Mouse (Mus musculus): Measurements from ENCODE around the gene Xpo5. TPM values are rescaled to one million over a fixed set of nuclear protein-coding genes. Genes with fewer than 3 reads are reported as not detected.

Xpo5 gene
- polyA plus RNA-seq, 1 experiment from 2014 or later: 35.5 TPM

- peak within 1 kb of the TSS; percentile 89 for H3K4me2 ChIP-seq
- H3K4me1 ChIP-seq: peaks cover 33% of the 10 kb centered on the region
- WGBS: under 1% methylated on average over 53 of the region's 53 CpGs
- H3K4me3 ChIP-seq: peak within 1 kb of the TSS; percentile 87
- no peaks in the 10 kb centered on the region for H3K27me3 ChIP-seq
- H3K27ac ChIP-seq: peak within 1 kb of the TSS; percentile 81
- peak; percentile 85 for ATAC-seq (ENCODE audit: borderline replicate concordance, extremely low read depth, low FRiP score, low TSS enrichment)
- peak within 1 kb of the TSS; percentile 99 for H3K9ac ChIP-seq
- H3K36me3 ChIP-seq: peaks cover 66% of the 10 kb centered on the region
- no peaks in the 10 kb centered on the region for H3K9me3 ChIP-seq
These were observed 45.1 kb downstream of the Xpo5 start, which contains the start of the genes Polr1c and Yipf3 for GRCm38 (mm10) chr17:46247512-46248188. TSS of gene Polr1c (minus strand) at chr17:46248054. TSS of gene Yipf3 (plus strand) at chr17:46248080.

GRCm38 (mm10) chr17:46248189-46248522 lies 45.6 kb downstream of the Xpo5 start:
- Histone ChIP-seq H3K27ac (peak overlapping the region; percentile 81), H3K36me3 (peaks cover 61% of the 10 kb centered on the region), H3K4me1 (peaks cover 33% of the 10 kb centered on the region), H3K27me3 (no peaks in the 10 kb centered on the region), H3K4me2 (peak overlapping the region; percentile 89), H3K4me3 (peak overlapping the region; percentile 87), H3K9ac (peak overlapping the region; percentile 99), H3K9me3 (no peaks in the 10 kb centered on the region)
- under 1% methylated on average over 37 of the region's 37 CpGs for WGBS
- peak; percentile 40; the same call in 1 of the 2 replicates for ATAC-seq (ENCODE audit: borderline replicate concordance, extremely low read depth, low FRiP score, low TSS enrichment)

GRCm38 (mm10) chr17:46251174-46251573 lies 48.6 kb downstream of the Xpo5 start:
- H3K9ac ChIP-seq: no peak overlapping the region
- H3K36me3 ChIP-seq: peaks cover 32% of the 10 kb centered on the region
- 69% methylated on average over 7 of the region's 7 CpGs for WGBS
- H3K27ac ChIP-seq: no peak overlapping the region
- no peak for ATAC-seq (ENCODE audit: borderline replicate concordance, extremely low read depth, low FRiP score, low TSS enrichment)
- H3K4me1 ChIP-seq: peaks cover 35% of the 10 kb centered on the region
- H3K4me3 ChIP-seq: no peak overlapping the region
- H3K27me3 ChIP-seq: peaks cover 25% of the 10 kb centered on the region
- no peaks in the 10 kb centered on the region for H3K9me3 ChIP-seq
- no peak overlapping the region for H3K4me2 ChIP-seq

GRCm38 (mm10) chr17:46252571-46253451 lies 50.2 kb downstream of the Xpo5 start:
- Histone ChIP-seq H3K4me1 (peaks cover 27% of the 10 kb centered on the region), H3K4me2 (peak overlapping the region; percentile 100), H3K36me3 (peaks cover 36% of the 10 kb centered on the region), H3K4me3 (peak overlapping the region; percentile 65), H3K9ac (no peak overlapping the region), H3K27me3 (peaks cover 25% of the 10 kb centered on the region), H3K9me3 (no peaks in the 10 kb centered on the region), H3K27ac (no peak overlapping the region)
- no peak for ATAC-seq (ENCODE audit: borderline replicate concordance, extremely low read depth, low FRiP score, low TSS enrichment)
- 51% methylated on average over 14 of the region's 14 CpGs for WGBS

- Histone ChIP-seq H3K4me2 (peak within 1 kb of the TSS; percentile 100), H3K27ac (no peak within 1 kb of the TSS), H3K4me3 (peak within 1 kb of the TSS; percentile 65), H3K9ac (peak within 1 kb of the TSS; percentile 44), H3K27me3 (peaks cover 25% of the 10 kb centered on the region), H3K4me1 (peaks cover 26% of the 10 kb centered on the region), H3K9me3 (no peaks in the 10 kb centered on the region), H3K36me3 (peaks cover 44% of the 10 kb centered on the region)
- 1% methylated on average over 46 of the region's 48 CpGs for WGBS
- peak; percentile 86 for ATAC-seq (ENCODE audit: borderline replicate concordance, extremely low read depth, low FRiP score, low TSS enrichment)
These were observed 51.0 kb downstream of the Xpo5 start, which contains the start of gene Lrrc73 for GRCm38 (mm10) chr17:46253452-46254084. TSS of gene Lrrc73 (plus strand) at chr17:46253531.

GRCm38 (mm10) chr17:46254106-46254505 lies 51.5 kb downstream of the Xpo5 start:
- peak overlapping the region; percentile 100 for H3K4me2 ChIP-seq
- under 1% methylated on average over 48 of the region's 54 CpGs for WGBS
- H3K9ac ChIP-seq: peak overlapping the region; percentile 44
- H3K4me1 ChIP-seq: peaks cover 20% of the 10 kb centered on the region
- ATAC-seq (ENCODE audit: borderline replicate concordance, extremely low read depth, low FRiP score, low TSS enrichment): peak; percentile 16; the same call in 1 of the 2 replicates
- peak overlapping the region; percentile 65 for H3K4me3 ChIP-seq
- peaks cover 25% of the 10 kb centered on the region for H3K27me3 ChIP-seq
- H3K9me3 ChIP-seq: no peaks in the 10 kb centered on the region
- H3K36me3 ChIP-seq: peaks cover 49% of the 10 kb centered on the region
- no peak overlapping the region for H3K27ac ChIP-seq

GRCm38 (mm10) chr17:46255147-46255546 lies 52.6 kb downstream of the Xpo5 start:
- Histone ChIP-seq H3K9me3 (no peaks in the 10 kb centered on the region), H3K27ac (no peak overlapping the region), H3K4me3 (no peak overlapping the region), H3K9ac (no peak overlapping the region), H3K4me1 (peaks cover 14% of the 10 kb centered on the region), H3K36me3 (peaks cover 50% of the 10 kb centered on the region), H3K4me2 (no peak overlapping the region), H3K27me3 (peaks cover 25% of the 10 kb centered on the region)
- no peak for ATAC-seq (ENCODE audit: borderline replicate concordance, extremely low read depth, low FRiP score, low TSS enrichment)
- 22% methylated on average over 6 of the region's 6 CpGs for WGBS

GRCm38 (mm10) chr17:46258279-46259053 lies 55.9 kb downstream of the Xpo5 start:
- H3K36me3 ChIP-seq: peaks cover 61% of the 10 kb centered on the region
- ATAC-seq (ENCODE audit: borderline replicate concordance, extremely low read depth, low FRiP score, low TSS enrichment): no peak

GRCm38 (mm10) chr17:46259675-46260074 lies 57.1 kb downstream of the Xpo5 start:
- Histone ChIP-seq H3K27ac (no peak overlapping the region), H3K9ac (no peak overlapping the region), H3K36me3 (peaks cover 73% of the 10 kb centered on the region), H3K9me3 (no peaks in the 10 kb centered on the region), H3K27me3 (peaks cover 14% of the 10 kb centered on the region), H3K4me3 (no peak overlapping the region), H3K4me1 (no peaks in the 10 kb centered on the region), H3K4me2 (no peak overlapping the region)
- no peak for ATAC-seq (ENCODE audit: borderline replicate concordance, extremely low read depth, low FRiP score, low TSS enrichment)
- 86% methylated on average over 17 of the region's 17 CpGs for WGBS

More at GRCm38 (mm10) chr17:46258279-46259053, 55.9 kb downstream of the Xpo5 start:
- Histone ChIP-seq H3K27me3 (peaks cover 25% of the 10 kb centered on the region), H3K9ac (no peak overlapping the region), H3K27ac (no peak overlapping the region), H3K9me3 (no peaks in the 10 kb centered on the region), H3K4me1 (peaks cover 9% of the 10 kb centered on the region), H3K4me2 (no peak overlapping the region), H3K4me3 (no peak overlapping the region)
- 87% methylated on average over 30 of the region's 30 CpGs for WGBS

- no peaks in the 10 kb centered on the region for H3K27me3 ChIP-seq
- peaks cover 82% of the 10 kb centered on the region for H3K36me3 ChIP-seq
- no peak overlapping the region for H3K4me3 ChIP-seq
- H3K9me3 ChIP-seq: no peaks in the 10 kb centered on the region
- no peak overlapping the region for H3K4me2 ChIP-seq
- 83% methylated on average over 5 of the region's 5 CpGs for WGBS
- H3K4me1 ChIP-seq: peaks cover 9% of the 10 kb centered on the region; the same call in 1 of the 2 replicates
- no peak for ATAC-seq (ENCODE audit: borderline replicate concordance, extremely low read depth, low FRiP score, low TSS enrichment)
- H3K27ac ChIP-seq: no peak overlapping the region
- no peak overlapping the region for H3K9ac ChIP-seq
These were observed 59.7 kb downstream of the Xpo5 start for GRCm38 (mm10) chr17:46262201-46262694.

GRCm38 (mm10) chr17:46265502-46265901 lies 62.9 kb downstream of the Xpo5 start:
- Histone ChIP-seq H3K27me3 (no peaks in the 10 kb centered on the region), H3K27ac (peak overlapping the region; percentile 84), H3K4me1 (peaks cover 17% of the 10 kb centered on the region), H3K4me2 (no peak overlapping the region), H3K36me3 (peaks cover 59% of the 10 kb centered on the region), H3K9ac (no peak overlapping the region), H3K9me3 (no peaks in the 10 kb centered on the region), H3K4me3 (no peak overlapping the region)
- ATAC-seq (ENCODE audit: borderline replicate concordance, extremely low read depth, low FRiP score, low TSS enrichment): no peak
- WGBS: 85% methylated on average over 12 of the region's 12 CpGs
